Mouse (Mus musculus) kidney, postnatal 14 days (tissue): ENCODE measurements around the gene Dpf2.

ENCODE experiments used
- DNase-seq: peaks from one replicate; pipeline ENCODE4 v3.0.0; 2022; ENCODE audit warnings: mixed read lengths

Gene Dpf2

DNA sequence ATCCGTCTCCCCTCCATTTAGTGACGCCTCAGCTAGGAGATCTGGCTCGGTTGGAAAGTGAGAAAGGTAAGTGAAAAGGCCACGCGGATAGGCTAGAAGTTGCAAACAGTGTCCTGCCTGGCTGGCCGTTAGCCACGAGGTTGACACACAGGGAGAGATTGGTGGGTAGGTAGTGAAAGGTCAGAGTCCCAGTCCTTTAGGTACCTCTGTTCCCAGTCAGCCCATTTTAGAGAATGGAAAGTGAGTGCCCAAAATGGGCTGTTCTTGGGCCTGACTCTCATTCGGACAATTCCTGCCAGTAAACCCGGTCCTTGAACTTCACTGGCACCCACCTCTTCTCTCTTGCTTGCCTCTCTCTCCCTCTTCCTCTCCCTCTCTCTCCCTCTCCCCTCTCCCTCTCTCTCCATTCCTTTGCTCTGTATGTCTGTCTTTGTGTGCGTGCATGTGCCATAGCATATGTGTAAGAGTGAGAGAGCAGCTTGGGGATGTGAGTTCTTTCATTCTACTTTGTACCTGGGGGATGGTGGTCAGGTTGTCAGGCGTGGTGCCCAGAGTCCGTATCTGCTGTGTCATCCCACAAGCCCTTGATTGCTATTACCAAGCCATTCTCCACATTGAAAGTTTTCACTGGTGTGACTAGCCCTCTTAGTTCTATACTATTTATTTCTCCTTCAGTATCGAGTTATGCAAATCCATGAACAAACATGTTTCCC, at the start of gene Dpf2:
TSS of gene Dpf2 (minus strand) at position 4 of the 713 bp plus-strand sequence.
- no peak for DNase-seq

DNA sequence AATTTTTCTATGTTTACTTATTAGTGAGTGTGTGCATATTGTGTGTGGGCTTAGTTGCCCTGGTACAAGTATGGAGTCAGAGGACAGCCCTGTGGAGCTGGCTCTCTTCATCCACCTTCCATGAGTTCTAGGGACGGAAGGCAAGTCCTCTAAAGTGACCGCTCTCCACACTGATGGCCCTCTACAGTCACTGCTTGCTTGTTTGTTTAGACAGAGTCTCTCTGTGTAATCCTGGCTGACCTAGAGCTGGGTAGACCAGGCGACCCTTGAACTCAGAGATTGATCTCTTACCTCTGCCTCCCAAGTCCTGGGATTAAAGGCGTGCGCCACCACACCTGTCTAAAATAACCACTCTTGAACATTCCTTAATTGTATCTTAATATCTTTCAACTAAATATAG, 44.6 kb upstream of the Dpf2 start:
- no peak for DNase-seq

DNA sequence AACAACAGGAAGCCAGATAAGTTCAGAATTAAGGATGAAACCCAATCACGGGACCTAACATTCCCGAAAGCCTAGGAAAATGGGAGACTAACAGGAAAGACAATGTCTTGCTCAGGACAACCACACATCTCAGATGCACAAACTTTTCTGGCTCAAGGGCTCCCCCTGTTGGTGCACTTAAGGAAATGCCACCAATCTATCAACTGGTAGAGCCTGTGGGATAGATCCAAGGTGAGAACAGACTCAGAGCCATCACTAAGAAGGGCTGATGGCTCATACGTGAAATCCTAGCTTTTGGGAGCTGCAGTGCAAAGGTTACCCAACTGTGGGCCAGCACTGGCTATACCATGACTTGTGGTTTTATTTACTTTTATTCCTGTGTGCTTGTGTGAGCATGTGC, 43.9 kb upstream of the Dpf2 start:
- DNase-seq: peak; percentile 90

DNA sequence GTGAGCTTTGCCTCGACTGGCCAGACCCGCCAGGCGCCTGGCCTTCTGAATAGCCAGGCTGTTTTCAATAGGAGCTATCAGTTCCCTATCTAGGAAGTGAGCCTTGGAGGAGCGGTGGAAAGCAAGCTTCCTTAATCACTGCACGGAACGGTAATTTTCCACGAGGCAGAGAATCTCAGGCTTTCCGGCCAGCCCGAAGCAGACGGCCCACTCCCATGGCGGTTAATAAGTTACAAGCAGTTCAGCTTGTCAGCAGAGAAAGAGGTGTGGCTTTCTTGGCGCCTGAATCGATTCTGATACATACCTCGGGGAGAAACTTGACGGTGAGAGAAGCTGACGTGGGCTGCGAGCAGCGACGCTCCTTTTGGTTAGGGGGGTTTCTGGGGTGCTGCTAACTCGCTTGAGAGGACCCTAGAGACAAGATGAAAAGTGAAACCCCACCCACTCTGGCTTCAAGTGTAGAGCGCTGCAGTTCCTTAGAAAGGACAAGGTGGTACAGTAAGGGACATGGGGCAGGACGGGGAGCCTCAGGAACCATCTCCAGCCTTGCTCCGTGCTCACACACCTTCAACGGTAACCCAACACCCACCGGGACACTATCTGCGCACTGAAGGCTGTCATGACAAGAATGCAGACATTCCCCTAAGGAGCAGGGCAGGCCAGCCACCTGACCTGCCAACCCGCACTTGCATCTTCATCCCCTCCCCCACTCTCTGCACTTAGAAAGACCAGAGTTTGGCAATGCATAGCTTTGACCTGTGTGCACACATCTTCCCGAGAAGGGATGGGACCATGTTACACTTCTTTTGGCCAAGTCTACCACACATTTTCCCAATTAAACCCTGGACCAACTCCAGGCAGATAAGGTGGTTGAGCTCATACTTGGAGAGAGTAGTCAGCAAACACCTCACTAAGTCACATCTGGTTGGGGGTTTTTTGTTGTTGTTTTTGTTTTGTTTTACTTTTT, 43.2 kb upstream of the Dpf2 start:
- peak; percentile 88 for DNase-seq

DNA sequence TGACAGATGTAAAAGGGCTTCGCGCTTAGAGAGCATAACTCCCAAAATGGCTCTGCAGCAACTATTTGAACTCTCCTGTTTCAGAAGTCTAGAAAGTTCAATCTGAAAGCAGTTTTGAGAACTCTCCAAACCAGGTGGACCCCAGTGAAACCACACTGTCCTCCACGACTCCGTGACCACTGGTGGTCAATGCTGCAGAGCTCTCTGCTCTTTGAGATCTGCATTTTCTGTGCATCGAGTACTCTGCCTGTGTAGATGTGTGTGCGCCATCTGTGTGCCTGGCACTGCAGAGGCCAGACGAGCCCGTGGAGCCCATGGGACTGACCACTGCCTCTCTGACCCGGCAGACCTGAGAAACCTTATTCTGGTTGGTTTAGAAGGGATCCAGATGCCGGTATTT, 42.1 kb upstream of the Dpf2 start:
- no peak for DNase-seq

DNA sequence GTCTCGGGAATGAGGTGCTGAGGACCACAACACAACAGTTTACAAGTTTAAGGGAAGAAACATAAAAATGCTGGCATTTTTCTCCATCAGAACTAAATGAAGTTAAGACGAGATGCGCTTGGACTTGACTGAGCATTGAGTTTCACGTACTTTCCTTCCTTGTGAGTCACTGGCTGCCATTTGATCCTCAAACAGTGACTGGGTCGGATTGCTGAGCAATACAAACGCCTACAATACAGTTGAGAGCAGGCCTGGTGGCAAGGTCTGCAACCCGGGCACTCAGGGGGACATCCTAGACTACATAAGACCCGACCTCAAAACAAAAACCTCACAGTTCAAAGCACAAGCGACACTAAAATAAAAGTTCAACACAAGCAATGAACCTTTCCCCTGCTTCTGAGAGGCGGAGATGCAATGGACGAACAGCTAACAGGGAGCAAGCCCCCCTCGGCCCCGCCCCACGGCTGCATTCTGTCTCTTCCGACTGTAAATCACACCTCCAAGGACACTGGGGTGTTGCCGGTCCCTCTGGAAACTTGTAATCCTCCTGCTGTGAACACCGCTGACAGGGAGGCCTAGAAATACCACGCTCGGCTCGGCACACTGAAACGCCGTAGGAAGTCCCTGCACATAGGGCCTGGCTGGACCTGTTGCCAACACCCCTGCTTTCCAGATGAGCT, 41.4 kb upstream of the Dpf2 start:
- DNase-seq: peak; percentile 58

DNA sequence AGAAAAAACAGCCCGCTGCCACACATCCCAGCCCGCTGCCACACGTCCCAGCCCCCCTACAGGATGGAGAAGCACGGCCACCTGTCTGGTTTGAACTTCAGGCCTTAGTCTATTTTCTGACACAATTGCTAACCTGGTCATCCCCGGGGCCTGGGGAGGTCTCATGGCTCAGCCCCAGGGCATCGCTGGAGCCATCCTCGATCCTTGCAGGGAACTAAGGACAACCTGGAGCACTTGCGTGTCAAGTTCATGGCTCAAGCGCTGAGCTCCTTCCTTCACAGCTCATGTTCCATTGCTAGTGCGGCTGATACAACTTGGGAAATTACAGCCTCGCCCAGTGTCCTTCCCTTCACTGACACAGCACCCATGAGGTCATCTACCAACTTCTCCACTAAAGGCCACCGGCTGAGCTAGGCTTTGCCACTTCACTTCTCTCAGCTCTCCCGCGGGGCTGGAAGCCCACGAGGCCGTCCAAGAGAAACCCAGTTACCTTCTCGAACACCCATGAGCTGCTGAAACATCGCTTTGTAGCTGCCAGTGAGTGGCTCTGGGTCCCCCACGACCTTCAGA, 40.5 kb upstream of the Dpf2 start:
- DNase-seq: no peak

DNA sequence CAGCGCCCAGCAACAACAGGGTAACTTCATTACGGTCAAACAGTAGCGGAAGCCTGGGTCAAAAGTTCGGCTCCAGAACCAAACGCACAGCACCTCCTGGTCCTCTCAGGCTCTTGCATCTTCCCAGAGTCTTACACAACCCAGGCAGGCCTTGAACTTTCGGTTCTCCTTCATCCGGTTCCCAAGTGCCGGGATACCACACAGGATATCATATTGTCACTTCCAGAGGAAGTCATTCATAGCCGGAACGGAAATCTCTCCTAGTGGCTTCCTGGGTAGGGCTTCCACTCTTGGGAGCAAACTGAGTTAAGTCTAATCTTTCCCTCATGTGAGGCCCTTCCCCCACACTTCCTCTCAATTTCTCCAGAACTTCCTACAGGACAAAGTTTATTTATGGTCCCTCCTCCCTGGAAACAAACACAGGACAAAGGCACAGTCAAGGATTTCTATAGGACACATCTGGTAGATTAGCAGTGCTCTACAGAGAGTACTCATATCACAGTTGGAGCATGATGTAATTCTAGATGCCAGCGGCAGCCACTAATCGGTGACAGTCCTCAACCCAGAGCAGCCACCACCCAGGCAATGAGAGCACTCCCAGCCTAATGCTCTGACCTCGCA, 39.4 kb upstream of the Dpf2 start:
- DNase-seq: peak; percentile 83

DNA sequence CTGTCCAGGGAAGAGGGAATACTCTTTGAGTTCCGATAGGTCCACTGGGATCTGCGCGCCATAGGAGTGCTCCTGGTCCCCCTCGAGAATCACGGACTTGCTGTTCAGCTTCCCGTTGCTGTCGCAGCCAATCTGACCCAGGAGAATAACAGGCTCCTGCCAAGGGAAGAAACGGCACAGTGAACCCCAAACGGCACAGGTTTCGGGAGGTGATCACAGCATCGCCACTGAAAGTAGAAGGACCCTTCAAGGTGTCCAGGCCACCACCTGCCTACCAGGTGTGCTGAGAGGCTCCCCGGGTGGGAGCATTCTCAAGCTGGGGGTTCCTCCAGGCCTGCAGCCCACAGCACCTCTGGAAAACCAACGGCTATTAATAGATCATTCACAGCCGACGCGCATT, 38.8 kb upstream of the Dpf2 start:
- no peak for DNase-seq

DNA sequence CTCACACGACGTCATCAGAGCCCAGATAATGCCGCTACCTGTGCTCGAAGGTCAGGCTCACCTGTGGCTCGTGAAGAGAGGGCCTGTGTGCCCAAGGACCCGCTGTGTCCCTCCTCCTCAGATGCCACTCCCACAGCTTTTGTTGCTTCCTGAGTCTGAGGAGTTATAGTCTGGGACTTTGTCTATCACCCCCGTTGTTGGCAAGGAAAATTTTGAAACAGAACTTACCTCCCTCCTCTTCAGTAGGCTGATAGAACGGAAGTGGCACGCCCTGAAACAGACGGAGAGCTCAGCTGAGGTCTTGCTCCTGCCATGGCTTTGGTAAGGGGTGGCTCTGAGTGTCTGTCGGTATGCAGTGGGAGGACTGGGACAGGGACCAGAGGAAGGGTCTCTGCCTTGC, 37.4 kb upstream of the Dpf2 start:
- no peak for DNase-seq

DNA sequence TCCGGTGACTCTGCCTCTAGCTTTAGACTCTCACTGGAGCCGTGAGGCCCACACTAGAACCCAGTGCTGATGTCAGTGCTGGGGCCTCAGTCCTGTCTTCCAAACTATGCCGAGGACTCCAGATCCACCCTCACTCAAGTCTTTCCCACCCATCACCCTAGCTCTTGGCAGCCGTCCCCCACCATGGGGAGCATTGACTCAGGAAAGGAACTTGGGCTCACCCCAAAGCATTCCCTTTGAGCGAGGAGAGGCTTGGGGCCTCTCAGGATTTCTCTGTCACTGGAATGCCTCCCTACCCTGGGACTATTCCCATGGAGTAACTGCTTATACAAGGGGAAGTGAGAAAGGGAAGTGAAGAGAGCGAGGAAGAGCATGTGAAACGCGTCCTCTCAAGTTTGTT, 33.1 kb upstream of the Dpf2 start:
- no peak for DNase-seq

DNA sequence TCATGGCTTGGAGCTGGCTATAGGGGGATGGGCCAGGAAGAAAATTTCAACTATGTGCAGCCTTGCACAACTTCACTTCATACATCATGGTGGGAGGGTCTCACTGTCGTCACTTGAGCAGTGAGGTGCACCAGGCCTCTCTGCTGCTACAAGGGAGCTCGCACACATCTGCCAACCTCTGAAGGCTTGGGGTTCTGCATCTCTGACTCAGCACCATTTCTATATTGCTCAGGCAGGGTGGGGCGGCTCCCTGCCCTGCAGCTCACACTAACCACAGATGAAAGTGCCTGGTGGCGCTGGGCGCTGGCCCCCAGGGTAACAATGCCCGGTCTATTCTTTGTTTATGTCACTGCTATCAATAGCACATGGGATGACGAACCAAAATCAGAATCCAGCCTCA, 32.2 kb upstream of the Dpf2 start:
- no peak for DNase-seq

DNA sequence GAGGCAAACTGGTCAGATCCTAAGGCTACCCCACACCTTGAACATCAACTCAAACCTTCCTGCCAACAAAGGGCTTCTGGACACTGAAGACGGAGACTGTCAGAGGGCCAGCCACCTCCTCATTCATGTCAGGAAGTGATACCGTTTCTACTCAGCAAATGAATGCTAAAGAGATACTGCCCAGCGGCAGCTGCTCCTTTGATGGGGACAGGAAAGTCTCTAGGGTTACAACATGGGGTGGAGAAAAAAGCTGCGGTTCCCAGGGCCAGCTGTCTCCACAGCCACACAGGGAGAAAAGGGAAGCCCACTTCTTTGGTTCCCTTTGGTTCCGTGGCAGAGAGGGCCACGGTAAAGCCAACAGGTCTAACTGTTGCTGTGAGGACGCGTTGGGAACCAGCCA, 31.3 kb upstream of the Dpf2 start:
- DNase-seq: no peak

DNA sequence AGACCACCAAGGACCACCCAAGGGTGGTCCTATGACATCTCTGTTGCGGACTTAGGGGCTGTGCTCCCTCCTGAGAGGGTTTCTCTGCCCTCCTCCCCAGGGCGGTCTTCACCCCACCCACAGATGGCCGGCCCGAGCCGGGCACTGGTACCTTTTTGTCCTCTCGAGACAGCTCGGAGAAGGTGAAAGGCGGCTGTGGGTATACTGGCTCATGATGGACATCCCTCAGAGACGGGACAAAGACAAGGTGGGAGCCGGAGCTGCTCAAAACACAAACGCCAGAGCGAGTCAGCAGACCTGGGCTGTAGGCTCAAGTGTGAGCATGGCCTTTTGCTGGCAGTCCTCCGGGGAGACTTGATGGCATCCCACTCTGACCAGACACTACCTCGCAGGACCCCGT, 30.6 kb upstream of the Dpf2 start:
- no peak for DNase-seq

DNA sequence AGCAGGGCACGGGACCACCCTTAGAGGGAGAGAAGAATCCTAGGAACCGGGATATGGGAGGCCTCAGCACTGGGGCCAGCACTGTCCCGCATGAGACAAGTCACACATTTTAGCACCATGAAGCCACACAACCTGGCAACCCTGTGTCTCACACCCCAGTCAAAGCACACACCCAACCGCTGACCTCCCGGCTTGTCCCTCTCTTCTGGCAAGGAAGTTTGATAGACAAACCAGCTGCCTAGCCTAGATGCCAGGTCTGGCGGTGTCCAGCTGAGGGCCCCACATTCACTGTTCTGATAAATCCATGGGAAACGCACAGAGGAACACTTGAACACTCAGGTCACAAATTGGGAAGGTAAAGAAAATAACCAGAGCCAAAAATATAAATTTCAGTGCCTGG, 29.8 kb upstream of the Dpf2 start:
- DNase-seq: no peak

DNA sequence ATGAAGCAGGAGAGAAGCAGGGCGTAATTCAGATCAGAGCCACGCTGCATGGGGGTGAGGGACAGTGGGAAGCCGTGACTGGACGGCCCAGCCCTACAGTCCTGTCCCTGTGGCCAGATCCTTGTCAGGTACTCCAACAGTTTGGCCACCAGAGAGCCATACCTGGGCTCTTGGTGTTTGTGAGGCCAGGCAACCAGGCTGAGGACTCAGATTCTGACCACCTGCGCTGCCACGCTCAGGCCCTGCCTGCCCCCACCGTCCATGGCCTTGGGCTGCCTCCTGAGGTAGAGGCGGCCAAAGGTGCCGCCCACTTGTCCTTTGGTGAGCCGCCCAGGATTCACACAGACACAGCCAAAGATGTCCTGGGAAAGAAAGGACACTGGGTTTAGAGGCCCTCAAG, 27.8 kb upstream of the Dpf2 start:
- peak; percentile 38 for DNase-seq

DNA sequence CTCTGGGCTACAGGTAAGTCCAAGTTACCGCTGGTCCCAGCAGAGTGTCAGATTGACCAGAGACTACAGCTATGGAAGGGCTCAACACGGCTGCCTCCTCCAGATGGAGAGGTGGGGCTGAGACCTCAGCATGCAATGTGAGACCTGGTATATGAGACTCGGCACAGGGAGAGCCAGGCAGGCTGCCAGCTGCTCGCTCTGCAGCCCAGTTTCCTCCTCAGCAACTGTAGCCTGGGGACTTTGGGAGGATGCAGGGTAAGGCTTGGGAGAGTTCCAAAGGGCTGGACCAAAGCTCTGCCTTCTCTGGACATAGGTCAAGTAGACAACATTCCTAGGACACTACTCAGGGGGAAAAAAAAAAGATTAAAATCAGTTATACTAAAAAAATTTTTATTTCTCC, 27.4 kb upstream of the Dpf2 start:
- DNase-seq: peak; percentile 95

DNA sequence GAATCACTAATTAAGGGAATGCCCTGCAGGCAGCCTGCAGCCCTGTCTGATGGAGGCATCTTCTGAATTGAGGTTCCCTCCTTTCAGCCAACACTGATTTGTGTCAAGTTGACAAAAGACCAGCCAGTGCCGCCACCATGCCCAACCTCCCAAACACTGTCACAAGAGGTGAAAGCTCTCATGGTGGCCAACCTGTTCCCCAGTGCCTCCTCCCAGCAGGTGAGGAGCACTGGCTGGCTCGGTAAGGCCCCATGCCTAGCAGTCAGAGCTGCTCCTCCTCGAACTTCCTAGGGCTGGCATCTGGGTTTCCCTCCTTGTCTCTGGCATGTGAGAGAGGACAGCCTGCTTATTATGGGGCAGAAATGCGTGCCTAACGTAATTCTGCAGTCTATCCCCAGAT, 26.9 kb upstream of the Dpf2 start:
- DNase-seq: no peak

DNA sequence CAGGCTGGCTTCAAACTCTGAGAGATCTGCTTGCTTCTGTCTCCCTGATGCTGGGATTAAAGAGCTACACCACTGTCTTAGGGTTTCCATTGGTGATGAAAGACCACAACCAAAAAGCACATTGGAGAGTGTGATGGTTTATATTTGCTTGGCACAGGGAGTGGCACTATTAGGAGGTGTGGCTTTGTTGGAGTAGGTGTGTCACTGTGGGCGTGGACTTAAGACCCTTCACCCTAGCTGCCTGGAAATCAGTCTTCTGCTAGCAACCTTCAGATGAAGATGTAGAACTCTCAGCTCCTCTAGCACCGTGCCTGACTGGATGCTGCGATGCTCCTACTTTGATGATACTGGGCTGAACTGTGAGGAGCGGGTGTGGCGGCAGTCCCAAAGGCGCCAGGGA, 25.7 kb upstream of the Dpf2 start:
- no peak for DNase-seq

DNA sequence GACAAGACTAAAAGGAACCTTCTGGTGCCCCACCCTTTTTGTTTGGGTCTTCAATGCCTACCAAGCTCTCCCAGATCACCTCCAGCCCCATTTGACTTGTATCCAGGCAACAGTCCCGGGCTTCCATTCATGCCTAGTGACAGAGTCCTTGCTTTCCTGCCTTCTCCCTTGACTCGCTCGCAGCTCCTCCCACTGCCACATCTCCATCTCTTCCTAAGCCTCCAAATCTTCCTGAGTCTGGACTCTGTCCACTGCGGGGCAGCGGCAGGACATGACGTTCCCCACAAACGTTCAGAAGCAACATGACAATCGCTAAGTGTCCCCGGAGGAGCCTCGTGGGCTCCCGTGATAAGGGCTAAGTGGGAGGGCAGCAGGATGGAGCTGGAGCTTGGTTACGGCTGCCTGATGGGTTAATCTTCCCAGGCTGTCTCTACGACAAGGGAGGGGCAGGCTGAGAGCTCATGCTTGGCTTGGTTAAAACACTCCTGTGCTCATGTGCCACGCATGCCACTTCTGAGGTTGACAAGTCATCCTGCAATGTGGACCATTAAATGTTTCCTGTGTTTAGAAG, 25.1 kb upstream of the Dpf2 start:
- DNase-seq: no peak

DNA sequence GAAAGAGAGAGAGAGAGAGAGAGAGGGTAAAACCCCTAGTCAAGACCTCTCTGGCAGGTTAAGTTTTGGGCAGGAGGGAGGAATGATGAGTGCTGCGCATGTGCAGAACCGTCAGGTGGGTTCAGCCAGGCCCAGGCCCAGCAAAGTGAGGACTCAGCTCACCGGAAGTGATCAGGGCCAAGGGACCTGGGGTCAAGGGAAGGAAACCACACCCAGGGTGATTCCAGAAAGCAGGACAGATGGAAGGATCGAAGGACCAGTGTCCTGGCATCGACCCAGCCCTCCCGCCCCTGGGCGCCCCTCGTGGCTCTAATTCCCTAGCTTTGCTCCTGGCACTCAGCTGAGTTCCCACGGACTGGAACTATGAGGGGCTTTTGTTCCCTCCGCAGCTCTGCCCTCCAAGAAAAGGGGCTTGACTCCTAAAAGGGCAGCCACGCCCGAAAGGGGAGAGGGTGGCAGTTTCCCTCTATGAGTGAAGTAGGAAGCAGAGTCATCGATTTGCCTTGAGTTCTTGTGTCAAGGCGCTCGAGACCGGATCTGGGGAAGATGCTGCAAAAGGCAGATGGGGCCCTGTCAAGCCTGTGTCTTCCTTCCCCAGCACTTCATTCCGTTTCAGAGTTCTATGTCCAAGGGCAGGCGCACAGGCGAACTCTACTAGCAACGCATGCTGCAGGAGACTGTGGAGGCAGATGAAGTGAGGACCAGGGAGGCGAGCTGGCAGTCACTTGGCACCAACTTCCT, 24.5 kb upstream of the Dpf2 start:
- no peak for DNase-seq

DNA sequence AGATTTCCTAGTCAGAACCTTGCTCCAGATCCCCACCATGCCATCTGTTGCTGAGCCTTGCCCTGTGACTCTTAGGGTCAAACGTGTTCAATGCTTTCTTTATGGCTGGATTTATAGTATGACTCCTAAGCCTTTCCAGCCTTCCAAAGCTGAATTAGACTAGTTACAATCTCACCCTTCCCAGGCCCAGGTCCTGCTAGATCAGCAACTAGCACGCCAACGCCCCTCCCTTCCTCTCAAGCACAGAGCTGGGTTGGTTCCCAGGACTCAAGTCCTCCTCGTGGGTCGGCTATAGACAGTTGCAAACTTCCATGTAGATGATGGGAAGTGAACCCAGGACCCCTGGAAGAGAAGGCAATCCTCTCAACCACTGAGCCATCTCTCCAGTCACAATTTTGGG, 22.9 kb upstream of the Dpf2 start:
- DNase-seq: peak; percentile 49
